Mouse (Mus musculus): ENCODE measurements at regions not wholly inside any gene's neighbourhood (a gene's known extent, or its start where the extent isn't known, plus 50 kb on each side); places are given as distances from the start of the nearest gene placed in this dataset.

DNA sequence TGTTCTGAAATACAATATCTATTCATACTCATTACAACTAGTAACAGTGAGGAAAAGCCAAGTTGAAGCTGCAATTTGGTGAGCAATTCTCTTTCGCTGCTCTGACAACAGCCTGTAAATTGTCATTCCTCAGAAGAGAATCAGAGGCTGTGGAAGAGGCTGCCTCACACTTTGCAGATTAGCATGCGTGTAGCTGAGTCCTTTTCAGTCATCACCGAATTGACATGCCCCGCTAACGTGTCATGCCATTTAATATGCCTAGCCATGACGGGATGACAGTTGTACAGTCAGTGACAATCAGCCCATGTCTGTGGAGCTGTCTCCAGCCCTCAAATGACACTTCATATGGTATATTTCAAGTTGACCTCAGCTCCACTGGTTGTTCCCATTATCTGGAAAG, 553.4 kb upstream of the Itga1 start:
- Histone ChIP-seq H3K4me3 (no peak overlapping the region), H3K9ac (no peak overlapping the region), H3K27me3 (no peaks in the 10 kb centered on the region), H3K4me1 (no peaks in the 10 kb centered on the region), H3K9me3 (no peaks in the 10 kb centered on the region), H3K27ac (no peak overlapping the region), H3K36me3 (no peaks in the 10 kb centered on the region), H3K4me2 (replicated peaks) (no peak overlapping the region)
- 87% methylated on average over 6 of the region's 6 CpGs for WGBS
- no peak for ATAC-seq (ENCODE audit: low FRiP score, low read depth)

DNA sequence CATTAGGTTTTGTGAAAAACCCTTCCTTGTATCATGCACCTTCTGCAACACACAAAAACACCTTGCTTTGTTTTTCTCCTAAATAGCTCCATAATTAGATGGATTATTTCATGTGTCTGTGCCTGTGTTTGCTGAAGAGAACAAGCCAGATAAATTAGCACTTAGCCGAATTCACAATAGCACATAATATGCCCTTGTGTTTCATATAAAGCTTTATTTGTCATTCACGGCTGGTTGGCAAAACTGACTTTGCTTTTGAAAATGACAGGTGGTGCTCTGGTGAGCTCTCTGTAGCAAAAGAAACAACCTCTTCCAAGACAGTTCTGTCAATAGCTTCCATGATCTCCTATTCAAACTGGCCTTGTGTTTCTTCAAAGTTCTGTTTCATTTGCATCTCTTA, 551.2 kb upstream of the Itga1 start:
- no peak overlapping the region for H3K27ac ChIP-seq
- H3K4me3 ChIP-seq, result no peak overlapping the region
- no peaks in the 10 kb centered on the region for H3K4me1 ChIP-seq
- H3K4me2 ChIP-seq (replicated peaks), result no peak overlapping the region
- no peaks in the 10 kb centered on the region for H3K27me3 ChIP-seq
- H3K9ac ChIP-seq, result no peak overlapping the region
- ATAC-seq (ENCODE audit: low FRiP score, low read depth), result no peak
- no peaks in the 10 kb centered on the region for H3K9me3 ChIP-seq
- 77% methylated on average over 2 of the region's 2 CpGs for WGBS
- no peaks in the 10 kb centered on the region for H3K36me3 ChIP-seq

DNA sequence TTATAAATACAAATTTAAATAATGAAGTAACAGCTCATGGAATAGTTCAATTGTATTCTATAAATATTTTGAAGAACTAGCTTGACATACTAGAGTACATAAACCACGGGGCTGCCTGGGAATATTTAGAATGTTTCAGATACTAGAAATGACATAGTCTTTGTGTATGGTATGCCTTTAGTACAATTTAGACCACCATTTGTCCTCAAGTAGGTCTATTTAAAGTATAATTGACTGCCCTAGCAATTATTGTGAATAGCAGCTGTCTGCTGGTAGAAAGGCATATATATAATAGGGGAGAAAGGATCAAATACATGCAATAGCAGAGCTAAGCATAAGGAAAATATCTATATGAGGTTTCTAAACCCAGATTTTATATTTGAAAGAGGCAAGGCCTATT, 550.6 kb upstream of the Itga1 start:
- no peak overlapping the region for H3K9ac ChIP-seq
- H3K27me3 ChIP-seq, result no peaks in the 10 kb centered on the region
- no peaks in the 10 kb centered on the region for H3K36me3 ChIP-seq
- WGBS, result 72% methylated on average over 1 of the region's 1 CpGs
- no peak overlapping the region for H3K27ac ChIP-seq
- no peak for ATAC-seq (ENCODE audit: low FRiP score, low read depth)
- no peaks in the 10 kb centered on the region for H3K4me1 ChIP-seq
- no peak overlapping the region for H3K4me2 ChIP-seq (replicated peaks)
- no peak overlapping the region for H3K4me3 ChIP-seq
- H3K9me3 ChIP-seq, result no peaks in the 10 kb centered on the region

DNA sequence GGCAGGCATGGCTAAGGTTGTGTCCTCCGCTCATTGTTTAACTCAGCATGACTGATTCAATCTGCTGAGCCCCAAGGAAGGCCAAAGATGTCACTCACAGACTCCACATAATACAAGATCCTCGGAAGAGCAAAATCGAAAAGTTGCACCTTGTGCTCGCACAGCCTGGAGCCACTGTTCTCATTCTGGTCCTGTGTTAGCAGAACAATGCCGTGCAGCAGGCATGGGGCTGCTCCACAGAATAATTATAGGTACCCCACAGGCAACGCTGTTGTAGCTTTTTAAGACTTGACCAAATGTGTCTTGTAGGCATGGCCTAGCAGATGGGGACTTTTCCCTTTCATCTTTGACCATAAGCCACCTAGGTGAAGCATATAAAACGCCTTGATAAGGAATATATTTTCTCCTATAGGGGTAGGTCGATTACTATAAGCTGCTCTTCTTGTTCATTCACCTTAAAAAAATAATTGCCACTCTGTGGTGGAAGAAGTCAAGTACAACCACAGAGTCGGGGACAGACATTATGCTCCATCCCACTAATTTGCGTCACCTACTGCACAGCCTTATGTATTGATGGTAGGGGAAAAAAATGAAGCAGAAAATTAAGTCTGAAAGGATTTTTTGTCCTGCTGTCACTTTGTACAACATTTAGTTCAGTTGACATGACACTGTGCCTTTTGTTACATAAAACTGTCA, 529.8 kb upstream of the Itga1 start:
- no peaks in the 10 kb centered on the region for H3K9me3 ChIP-seq
- 80% methylated on average over 10 of the region's 10 CpGs for WGBS
- no peaks in the 10 kb centered on the region for H3K4me1 ChIP-seq
- H3K9ac ChIP-seq, result no peak overlapping the region
- H3K36me3 ChIP-seq, result no peaks in the 10 kb centered on the region
- no peak overlapping the region for H3K4me2 ChIP-seq (replicated peaks)
- H3K27me3 ChIP-seq, result no peaks in the 10 kb centered on the region
- H3K4me3 ChIP-seq, result no peak overlapping the region
- ATAC-seq (ENCODE audit: low FRiP score, low read depth), result no peak
- H3K27ac ChIP-seq, result no peak overlapping the region

DNA sequence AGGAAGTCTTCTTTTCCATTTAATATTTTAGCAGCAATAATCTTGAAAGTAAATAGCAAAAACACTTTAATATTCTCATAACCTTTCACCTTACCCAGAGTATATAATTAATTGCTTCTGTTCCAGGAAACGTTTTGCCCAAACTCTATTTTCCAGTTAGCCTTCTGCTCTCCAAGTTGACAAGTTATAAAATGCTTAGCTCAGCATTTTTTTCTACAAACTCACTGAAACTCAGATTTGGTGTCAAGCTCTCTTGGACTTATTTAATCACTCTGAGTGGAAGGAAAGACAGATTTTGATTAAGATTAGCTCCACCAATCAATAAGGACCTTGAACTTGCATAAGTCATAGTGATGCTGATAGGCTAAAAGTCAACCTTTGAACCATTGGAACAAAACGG, 528.8 kb upstream of the Itga1 start:
- no peak overlapping the region for H3K9ac ChIP-seq
- no peak for ATAC-seq (ENCODE audit: low FRiP score, low read depth)
- H3K4me2 ChIP-seq (replicated peaks), result no peak overlapping the region

DNA sequence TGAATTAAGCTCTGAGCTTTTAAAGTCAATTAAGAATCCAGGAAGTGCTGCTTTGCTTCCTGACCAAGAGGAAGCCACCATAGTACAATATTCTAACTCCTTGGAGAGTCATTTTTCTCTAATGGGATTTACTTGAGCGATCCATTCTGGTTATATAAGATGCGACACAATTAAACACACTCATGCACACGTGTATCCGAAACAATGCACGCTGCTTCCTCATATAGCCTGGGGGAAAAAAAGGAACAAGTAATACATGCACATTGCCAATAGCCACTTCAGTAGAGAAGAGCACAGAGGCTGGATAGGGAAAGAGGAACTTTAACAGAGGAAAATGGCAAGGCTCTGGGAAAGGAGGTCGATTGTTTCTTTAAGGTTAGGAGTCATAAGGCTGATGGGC, 511.4 kb upstream of the Itga1 start:
- ATAC-seq (ENCODE audit: low FRiP score, low read depth), result no peak
- 36% methylated on average over 6 of the region's 6 CpGs for WGBS
- H3K9me3 ChIP-seq, result no peaks in the 10 kb centered on the region
- no peaks in the 10 kb centered on the region for H3K36me3 ChIP-seq
- no peak overlapping the region for H3K27ac ChIP-seq
- no peak overlapping the region for H3K9ac ChIP-seq
- no peaks in the 10 kb centered on the region for H3K27me3 ChIP-seq
- H3K4me3 ChIP-seq, result no peak overlapping the region
- no peak overlapping the region for H3K4me2 ChIP-seq (replicated peaks)
- peaks cover 5% of the 10 kb centered on the region; the same call in 1 of the 2 replicates for H3K4me1 ChIP-seq

More for the DNA sequence above, 528.8 kb upstream of the Itga1 start:
- 65% methylated on average over 2 of the region's 2 CpGs for WGBS
- Histone ChIP-seq H3K4me1 (no peaks in the 10 kb centered on the region), H3K27ac (no peak overlapping the region), H3K9me3 (no peaks in the 10 kb centered on the region), H3K27me3 (no peaks in the 10 kb centered on the region), H3K36me3 (no peaks in the 10 kb centered on the region), H3K4me3 (no peak overlapping the region)

DNA sequence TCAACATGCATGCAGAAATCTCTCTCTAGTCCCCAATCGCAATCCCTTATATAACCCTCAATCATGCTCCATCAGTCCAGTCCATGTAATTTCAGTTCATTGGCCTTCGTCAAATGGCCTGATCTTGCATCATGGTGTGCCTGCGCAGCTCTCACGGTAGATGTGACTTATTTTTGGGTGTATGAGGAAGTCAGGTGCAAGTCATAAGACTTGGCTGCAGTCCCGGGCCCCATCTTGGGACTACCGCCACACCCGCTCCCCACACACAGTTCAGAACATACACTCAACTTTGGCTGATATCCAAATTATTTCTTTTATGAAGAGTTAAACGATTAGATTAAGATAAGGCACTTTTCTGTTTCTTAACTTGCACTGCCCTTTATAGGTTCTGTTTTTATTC, 504.7 kb upstream of the Itga1 start:
- H3K4me1 ChIP-seq, result no peaks in the 10 kb centered on the region
- ATAC-seq (ENCODE audit: low FRiP score, low read depth), result no peak
- H3K4me3 ChIP-seq, result no peak overlapping the region
- H3K9ac ChIP-seq, result no peak overlapping the region
- H3K36me3 ChIP-seq, result no peaks in the 10 kb centered on the region
- no peak overlapping the region for H3K4me2 ChIP-seq (replicated peaks)
- no peaks in the 10 kb centered on the region for H3K9me3 ChIP-seq
- no peak overlapping the region for H3K27ac ChIP-seq
- 90% methylated on average over 8 of the region's 8 CpGs for WGBS
- H3K27me3 ChIP-seq, result no peaks in the 10 kb centered on the region

DNA sequence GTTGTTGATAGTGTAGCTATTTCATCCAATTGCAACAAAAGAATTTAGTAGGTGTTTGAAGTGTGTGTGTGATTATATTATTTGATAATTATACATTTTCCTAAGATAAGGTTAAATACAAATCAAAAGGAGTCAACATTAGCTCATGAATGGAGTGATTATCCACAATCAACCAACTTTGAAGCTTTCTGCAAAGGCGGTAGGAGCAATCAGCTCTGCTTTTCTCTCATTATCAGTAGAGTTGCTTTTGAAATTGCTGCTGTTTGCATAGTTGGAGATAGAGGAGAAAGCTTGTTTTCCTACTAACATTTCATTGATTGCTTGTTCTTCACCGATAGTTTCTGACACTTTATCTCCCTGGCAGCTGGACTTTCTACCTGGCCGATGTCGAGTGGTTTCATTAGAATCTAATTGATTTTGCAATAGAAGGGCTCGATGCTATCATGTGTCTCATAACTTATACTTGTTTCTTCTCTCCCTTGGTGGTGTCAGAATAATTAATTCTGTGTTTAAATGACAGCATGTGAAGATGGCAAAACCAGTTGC, 493.4 kb upstream of the Itga1 start:
- no peak overlapping the region for H3K27ac ChIP-seq
- 82% methylated on average over 5 of the region's 5 CpGs for WGBS
- H3K4me1 ChIP-seq, result no peaks in the 10 kb centered on the region
- no peak overlapping the region for H3K4me2 ChIP-seq (replicated peaks)
- no peak overlapping the region for H3K9ac ChIP-seq
- no peaks in the 10 kb centered on the region for H3K36me3 ChIP-seq
- H3K4me3 ChIP-seq, result no peak overlapping the region
- no peak for ATAC-seq (ENCODE audit: low FRiP score, low read depth)
- H3K27me3 ChIP-seq, result no peaks in the 10 kb centered on the region
- H3K9me3 ChIP-seq, result no peaks in the 10 kb centered on the region

DNA sequence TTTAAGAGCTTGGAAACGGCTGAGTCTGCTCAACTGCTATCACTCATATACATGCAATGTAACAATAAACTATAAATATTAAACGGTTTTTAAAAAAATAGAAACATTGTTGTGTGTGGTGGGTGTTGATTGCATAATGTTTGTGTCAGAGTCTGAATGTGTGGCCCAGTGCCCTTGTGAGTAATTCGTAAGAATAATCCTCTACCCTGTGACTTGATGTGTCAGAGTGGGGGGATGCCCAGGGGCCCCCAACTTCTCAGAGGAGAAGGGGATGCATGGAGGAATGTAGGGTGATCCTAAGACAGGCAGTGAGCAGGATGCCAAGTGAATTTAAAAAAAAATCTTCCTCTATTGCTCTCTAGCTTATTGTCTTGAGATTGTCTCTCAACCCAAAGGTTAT, 474.2 kb upstream of the Itga1 start:
- H3K4me1 ChIP-seq, result no peaks in the 10 kb centered on the region
- H3K9ac ChIP-seq, result no peak overlapping the region
- 81% methylated on average over 3 of the region's 3 CpGs for WGBS
- no peak overlapping the region for H3K4me3 ChIP-seq
- H3K27me3 ChIP-seq, result no peaks in the 10 kb centered on the region
- no peak overlapping the region for H3K27ac ChIP-seq
- no peak for ATAC-seq (ENCODE audit: low FRiP score, low read depth)
- no peak overlapping the region for H3K4me2 ChIP-seq (replicated peaks)
- no peaks in the 10 kb centered on the region for H3K9me3 ChIP-seq
- H3K36me3 ChIP-seq, result no peaks in the 10 kb centered on the region

DNA sequence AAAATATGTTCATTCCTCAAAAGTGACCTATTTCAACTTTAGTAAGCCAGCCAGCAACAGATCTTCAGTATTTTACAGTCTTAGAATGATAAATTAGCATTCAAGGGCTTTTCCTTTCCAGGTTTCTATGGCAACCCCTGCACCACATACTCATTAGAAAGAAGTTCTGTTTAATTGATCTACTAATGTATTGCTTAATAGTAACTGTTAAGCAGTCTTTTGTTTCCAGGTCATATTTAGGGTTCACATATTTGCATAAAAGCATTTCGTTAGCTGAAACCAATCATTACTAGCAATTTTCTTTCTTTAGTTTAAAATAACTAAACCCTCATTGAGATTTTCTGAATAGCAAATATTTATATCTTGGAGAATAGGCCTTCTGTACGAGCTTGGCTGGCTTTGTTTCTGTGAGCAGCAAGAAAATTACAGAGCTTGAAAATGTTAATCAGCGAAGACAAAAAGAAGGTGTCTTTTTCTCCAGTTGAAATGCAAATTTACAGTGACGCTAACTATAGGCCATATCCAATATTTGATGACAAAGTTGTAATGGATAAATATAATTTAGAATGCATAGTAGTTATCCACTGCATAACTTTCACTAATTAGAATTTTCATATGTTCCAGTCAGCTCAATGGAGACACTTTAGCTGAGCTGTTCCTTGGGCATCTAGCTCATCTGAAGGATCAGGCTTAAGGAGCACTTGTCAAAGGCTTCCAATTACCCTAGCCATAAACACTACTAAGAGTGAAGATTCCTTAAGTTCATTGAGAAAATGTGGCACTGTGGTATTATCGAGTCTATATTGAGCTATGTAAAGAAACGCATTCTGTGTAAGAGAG, 473.5 kb upstream of the Itga1 start:
- 85% methylated on average over 6 of the region's 6 CpGs for WGBS
- Histone ChIP-seq H3K36me3 (no peaks in the 10 kb centered on the region), H3K9me3 (no peaks in the 10 kb centered on the region), H3K4me1 (no peaks in the 10 kb centered on the region), H3K4me3 (no peak overlapping the region), H3K9ac (no peak overlapping the region), H3K4me2 (replicated peaks) (no peak overlapping the region), H3K27ac (no peak overlapping the region), H3K27me3 (no peaks in the 10 kb centered on the region)
- no peak for ATAC-seq (ENCODE audit: low FRiP score, low read depth)

DNA sequence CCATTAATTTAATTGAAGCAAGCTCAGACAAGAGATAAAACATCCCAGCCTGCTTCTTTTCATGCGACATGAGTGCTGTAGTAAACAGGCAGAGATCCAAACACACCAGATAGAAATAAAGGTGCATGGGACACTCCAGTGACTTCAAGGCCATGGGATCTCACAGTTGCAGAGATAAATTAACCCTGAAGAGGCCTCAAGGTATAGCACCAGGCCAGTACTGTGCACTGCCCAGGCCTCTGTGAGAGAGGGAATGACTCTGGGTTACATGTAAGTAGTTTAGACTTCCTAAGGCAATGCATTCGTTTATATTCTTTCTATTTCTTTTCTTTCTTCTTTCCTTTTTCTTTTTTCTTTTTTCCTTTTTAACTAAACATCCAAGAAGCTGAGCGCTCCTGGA, 439.4 kb upstream of the Itga1 start:
- no peaks in the 10 kb centered on the region for H3K9me3 ChIP-seq
- no peak overlapping the region for H3K4me2 ChIP-seq (replicated peaks)
- no peaks in the 10 kb centered on the region for H3K36me3 ChIP-seq
- no peak for ATAC-seq (ENCODE audit: low FRiP score, low read depth)
- H3K9ac ChIP-seq, result no peak overlapping the region
- WGBS, result 76% methylated on average over 3 of the region's 3 CpGs
- H3K27ac ChIP-seq, result no peak overlapping the region
- H3K27me3 ChIP-seq, result no peaks in the 10 kb centered on the region
- no peaks in the 10 kb centered on the region for H3K4me1 ChIP-seq
- H3K4me3 ChIP-seq, result no peak overlapping the region

DNA sequence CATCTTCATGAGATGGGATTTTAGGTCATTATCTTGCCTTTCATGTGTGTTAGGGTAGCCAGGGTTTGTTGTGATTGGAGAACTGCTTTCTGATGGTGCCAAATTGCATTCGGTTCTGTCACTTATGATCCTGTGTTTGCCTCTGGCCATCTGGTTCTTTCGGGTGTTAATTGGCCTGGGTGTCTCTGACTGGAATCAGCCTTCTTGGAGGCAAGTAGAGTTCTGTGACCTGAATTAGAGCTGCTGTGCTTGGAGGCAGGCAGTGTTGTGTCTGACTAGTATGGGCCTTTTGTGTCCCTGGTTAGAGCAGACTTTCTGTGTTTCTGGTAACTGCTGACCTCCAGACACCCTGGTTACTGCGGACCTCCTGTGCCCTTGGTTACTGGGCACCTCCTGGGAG, 434.1 kb upstream of the Itga1 start:
- no peaks in the 10 kb centered on the region for H3K36me3 ChIP-seq
- H3K4me2 ChIP-seq (replicated peaks), result no peak overlapping the region
- no peaks in the 10 kb centered on the region for H3K27me3 ChIP-seq
- 59% methylated on average over 3 of the region's 3 CpGs for WGBS
- H3K4me1 ChIP-seq, result no peaks in the 10 kb centered on the region
- no peak for ATAC-seq (ENCODE audit: low FRiP score, low read depth)
- no peak overlapping the region for H3K9ac ChIP-seq
- H3K27ac ChIP-seq, result no peak overlapping the region
- H3K9me3 ChIP-seq, result no peaks in the 10 kb centered on the region
- H3K4me3 ChIP-seq, result no peak overlapping the region

Measured in limb, embryonic 13.5 days (tissue).